Mouse (Mus musculus): ENCODE measurements around the gene Olig3.
"Not testable (repeated sequence)": the region's sequence is repeated elsewhere in the genome, so short reads cannot be mapped to it uniquely, and the experiment has no call there.

The Olig3 gene

GRCm38 (mm10) chr10:19362294-19362590 is 5.9 kb downstream of the Olig3 start:
- no peak for DNase-seq

- no peak for DNase-seq
Observed at GRCm38 (mm10) chr10:19362861-19363260, 6.5 kb downstream of the Olig3 start.

DNA sequence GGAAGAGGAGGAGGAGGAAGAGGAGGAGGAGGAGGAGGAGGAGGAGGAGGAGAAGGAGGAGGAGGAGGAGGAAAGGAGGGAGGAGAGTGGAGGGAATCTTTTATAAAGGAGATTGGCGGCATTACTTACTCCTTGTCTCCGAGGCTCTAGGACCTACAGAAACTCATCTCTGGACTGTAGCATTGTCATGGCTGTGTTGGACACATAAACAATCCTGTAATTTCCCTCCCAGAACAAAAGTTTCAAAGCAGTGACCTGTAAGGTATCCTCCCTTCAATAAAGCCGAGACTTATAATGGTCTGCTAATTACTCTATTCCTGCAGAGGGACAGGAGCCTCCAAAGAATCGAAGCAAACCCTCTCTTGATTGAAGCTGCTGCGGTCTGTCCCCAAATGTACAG is 7.0 kb downstream of the Olig3 start:
- DNase-seq: no peak

DNA sequence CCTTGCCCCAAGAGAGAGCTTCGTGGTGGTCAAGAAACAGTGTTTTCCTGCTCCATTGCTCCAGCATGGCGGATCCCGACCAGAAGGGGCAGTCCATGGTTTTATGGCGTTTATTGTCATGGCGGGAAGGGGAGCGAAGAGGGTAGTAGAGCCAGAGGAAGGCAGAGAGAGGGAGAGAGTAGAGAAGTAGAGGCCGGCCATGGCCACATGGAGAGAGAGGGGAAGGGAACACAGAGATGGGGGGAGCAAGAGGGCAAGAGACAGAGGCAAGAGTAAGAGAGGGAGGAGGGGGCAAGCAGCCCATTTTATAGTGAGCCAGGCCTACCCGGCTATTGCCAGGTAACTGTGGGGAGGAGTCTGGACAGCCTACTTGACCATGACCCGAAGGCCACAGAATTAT is 12.8 kb downstream of the Olig3 start:
- no peak for DNase-seq

DNA sequence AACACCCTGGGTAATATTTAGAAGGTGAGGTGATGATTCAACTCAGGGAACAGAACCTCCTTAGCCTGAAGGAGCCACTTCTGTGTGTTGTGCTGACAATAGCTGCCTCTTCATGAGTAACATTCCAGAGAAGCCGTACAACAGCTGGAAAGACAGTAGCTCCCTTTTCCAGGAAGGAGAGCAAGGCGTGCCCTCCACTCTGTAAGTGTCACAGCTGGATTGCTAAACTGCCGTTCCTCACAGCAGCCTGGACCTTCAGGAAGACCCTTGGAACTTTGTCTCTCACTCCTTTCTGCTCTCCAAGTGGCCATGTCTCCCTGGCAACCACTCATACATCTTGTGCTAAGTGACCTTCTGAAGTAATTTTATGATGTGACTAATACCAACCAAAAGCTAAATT is 13.8 kb downstream of the Olig3 start:
- no peak for DNase-seq

- DNase-seq: no peak
Observed at GRCm38 (mm10) chr10:19372263-19372662, 15.9 kb downstream of the Olig3 start.

DNA sequence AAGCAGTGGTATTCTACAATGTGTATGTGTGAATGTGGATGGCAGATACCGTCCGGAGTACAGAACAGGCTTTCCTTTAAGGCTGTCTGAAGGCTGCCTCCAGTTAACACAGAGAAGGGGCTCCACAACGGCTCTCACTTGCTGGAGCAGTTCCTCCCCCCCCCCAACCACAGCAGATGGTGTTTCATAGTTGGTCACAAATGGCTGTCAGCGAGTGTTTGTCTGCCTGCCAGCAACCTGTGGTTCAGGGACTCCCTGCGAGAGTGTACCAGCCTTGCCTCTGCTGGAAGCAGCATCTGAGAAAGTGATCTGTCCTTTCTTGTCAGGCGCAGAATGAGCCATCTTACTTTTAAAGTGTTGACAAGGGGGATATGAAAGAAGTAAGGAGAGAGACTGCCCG is 17.5 kb downstream of the Olig3 start:
- DNase-seq: no peak

DNA sequence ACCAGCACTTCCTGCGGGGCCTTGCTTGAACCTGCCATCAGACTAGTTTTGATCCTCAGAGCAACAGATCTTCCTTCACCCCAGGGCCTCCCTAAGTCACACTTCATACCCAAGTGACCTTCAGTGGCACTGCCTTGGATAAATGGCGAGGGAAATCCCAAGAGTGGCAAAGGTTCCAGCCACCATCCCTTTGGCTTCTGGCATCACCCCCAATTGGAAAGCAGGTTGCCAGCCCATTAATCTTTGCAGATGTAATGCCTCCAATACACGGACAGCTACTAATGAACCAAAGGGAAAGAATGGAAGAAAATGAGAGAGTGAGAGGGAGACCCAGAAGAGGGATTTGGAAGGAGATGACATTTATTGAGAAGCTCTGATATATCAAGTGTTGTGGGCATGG is 18.0 kb downstream of the Olig3 start:
- DNase-seq: no peak

GRCm38 (mm10) chr10:19375838-19376237 is 19.5 kb downstream of the Olig3 start:
- DNase-seq: no peak

DNA sequence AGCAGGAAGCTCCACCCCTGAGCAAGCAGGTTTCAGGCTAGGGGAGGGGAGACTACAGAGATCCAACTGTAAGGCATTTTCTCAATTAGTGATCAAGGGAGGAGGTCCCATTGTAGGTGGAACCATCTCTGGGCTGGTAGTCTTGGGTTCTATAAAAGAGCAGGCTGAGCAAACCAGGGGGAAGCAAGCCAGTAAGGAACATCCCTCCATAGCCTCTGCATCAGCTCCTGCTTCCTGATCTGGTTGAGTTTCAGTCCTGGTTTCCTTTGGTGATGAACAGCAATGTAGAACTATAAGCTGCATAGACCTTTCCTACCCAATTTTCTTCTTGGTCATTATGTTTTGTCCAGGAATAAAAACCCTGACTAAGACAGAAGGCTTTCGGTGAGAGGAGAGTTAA is 24.6 kb downstream of the Olig3 start:
- DNase-seq: not testable (repeated sequence)

DNA sequence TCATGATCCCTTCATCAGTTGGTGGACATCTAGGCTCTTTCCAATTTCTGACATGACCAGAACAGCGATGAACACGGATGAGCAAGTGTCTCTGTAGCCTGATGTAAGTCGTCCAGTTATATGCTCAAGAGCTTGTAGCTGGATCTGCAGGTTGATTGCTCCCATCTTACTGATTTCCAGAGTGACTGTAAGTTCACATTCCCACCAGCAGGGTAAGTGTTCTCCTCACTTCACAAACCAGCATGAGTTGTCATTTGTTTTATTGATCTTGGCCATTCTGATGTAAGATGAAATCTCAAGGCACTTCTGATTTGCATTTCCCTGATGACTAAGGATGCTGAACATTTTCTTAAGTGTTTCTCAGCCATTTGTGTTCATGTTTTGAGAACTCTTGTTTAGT is 27.8 kb downstream of the Olig3 start:
- no peak for DNase-seq

GRCm38 (mm10) chr10:19391819-19392218 is 35.5 kb downstream of the Olig3 start:
- DNase-seq: no peak

- no peak for DNase-seq
Observed at GRCm38 (mm10) chr10:19396485-19397137, 40.3 kb downstream of the Olig3 start.

DNA sequence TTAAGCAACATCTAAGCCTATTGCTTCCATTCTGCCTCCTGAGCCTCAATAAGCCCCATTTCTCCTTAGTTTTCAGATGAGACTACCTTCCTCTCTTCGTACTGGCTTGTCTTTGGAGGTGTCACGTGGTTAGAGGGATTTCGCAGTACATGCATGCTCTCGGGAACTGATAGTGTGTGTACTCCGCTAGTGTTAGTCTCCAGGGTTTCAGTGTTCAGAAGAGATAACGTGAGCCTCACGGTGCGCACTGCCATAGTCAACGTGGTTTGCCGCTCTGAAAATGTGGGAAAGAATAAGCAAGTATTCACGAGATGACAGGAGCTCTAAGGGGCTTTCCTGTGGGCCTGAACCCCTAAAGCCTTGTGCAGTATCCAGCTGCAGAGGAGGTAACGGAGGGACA is 41.1 kb downstream of the Olig3 start:
- DNase-seq: no peak

GRCm38 (mm10) chr10:19401136-19401535 is 44.8 kb downstream of the Olig3 start:
- DNase-seq: no peak

DNA sequence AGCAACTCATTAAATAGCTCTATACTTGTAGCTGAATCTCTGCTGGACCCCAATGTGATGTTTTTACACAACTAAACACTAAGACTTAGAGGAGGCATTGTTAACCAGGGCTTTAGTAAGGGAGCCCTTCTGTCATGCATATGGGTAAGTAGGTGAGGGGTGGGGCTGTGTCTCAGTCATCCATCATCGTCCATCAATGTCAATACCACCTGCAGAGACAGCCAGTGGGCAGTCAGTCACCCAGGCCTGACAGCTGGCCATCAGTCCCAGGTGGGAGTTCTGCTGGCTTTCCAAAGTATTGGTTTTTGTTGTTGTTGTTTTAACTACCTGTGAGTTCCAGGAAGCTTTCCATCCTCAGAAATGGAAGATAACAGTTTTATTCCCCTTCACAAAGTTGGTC is 48.1 kb downstream of the Olig3 start:
- DNase-seq: no peak

GRCm38 (mm10) chr10:19405959-19406358 is 49.6 kb downstream of the Olig3 start:
- DNase-seq: no peak

GRCm38 (mm10) chr10:19407168-19407567 is 50.8 kb downstream of the Olig3 start:
- no peak for DNase-seq

All from kidney, postnatal 4 days (tissue).